Mouse (Mus musculus): Measurements from ENCODE around the gene Fam234b. TPM values are rescaled to one million over a fixed set of nuclear protein-coding genes. Genes with fewer than 3 reads are reported as not detected.

Gene Fam234b
- polyA plus RNA-seq, 1 experiment from 2014 or later: 9.2 TPM

DNA sequence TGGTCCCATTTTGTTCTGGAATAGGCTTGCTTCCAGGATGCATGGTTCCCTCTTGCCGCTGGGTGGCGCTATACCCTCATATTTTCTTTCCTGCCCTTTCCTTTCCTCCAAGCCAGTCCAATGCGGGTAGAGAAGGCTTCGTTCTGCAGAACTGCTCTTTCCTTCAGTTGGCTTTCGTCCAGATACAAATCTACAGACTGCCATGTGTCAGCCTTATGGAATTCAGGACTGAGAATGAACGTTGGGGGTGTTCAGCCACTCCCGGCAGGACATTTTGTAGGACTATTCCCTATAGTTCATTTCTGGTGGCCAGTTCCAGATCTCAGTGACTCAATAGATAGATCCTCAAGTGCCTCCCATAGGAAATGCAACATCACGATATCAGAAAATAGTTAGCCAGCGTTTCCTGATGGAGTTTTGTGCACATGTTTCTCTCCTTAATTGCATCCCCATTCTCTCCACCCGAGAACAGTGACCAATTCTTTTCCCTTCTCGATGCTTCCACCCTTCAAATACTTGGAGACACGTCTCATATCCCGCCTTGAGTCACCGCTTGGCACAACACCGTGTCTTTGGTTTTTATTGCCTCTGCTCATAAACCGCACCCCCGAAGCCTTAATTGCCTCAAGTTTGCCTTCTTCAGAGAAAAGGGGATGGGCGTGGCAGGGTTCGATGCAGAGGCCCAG lies 52.2 kb downstream of the Fam234b start:
- no peak overlapping the region for H3K4me3 ChIP-seq
- H3K9ac ChIP-seq: no peak overlapping the region
- no peaks in the 10 kb centered on the region for H3K36me3 ChIP-seq
- peak overlapping the region; percentile 69 for H3K27ac ChIP-seq
- peaks cover 27% of the 10 kb centered on the region for H3K4me1 ChIP-seq (replicated peaks)
- peak; percentile 77 for ATAC-seq (replicated peaks; ENCODE audit: insufficient number of reproducible peaks, insufficient read depth, low FRiP score, low read depth)
- no peaks in the 10 kb centered on the region for H3K9me3 ChIP-seq (replicated peaks)
- H3K27me3 ChIP-seq: no peaks in the 10 kb centered on the region
- H3K4me2 ChIP-seq: peak overlapping the region; percentile 44
- 32% methylated on average over 19 of the region's 19 CpGs for whole genome bisulfite sequencing

DNA sequence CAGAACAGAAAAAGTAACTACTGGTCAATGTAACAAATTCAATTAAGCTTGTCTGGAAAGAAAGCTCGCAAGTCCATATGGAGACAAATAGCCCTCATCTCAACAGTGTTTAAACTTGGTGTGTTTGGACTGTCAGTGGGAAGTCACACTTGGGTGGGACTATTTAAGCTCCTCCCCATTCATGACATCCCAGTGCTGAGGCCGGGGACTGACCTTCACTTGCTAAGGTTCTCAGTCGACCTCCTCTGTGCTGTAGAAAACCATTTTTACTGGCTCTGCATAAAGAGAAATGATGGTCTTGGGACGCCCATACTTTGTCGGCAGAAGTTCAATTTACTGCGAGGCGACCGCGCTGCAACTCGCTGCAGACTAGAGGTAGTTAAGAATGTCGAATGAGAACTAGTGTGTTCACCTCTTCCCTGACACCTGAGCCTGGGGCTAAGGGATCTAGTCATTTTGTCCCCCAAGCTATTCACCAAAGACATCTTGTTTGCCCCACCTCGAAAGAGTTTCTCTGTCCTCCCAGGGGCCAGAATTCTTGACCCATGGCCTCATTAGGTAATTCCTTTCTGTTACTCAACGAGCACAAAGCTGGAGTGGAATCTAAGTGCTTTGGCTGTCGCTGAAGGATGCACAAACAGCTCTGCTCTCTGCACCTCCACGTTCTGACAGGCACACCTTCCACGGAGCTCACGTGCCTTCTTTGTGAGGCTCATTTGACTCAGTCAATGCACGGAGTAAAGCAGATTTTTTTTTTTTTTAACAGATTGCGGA lies 53.3 kb downstream of the Fam234b start:
- Histone ChIP-seq H3K4me1 (replicated peaks) (peaks cover 27% of the 10 kb centered on the region), H3K27me3 (no peaks in the 10 kb centered on the region), H3K4me3 (no peak overlapping the region), H3K9me3 (replicated peaks) (no peaks in the 10 kb centered on the region), H3K9ac (no peak overlapping the region), H3K27ac (peak overlapping the region; percentile 55), H3K36me3 (no peaks in the 10 kb centered on the region), H3K4me2 (peak overlapping the region; percentile 61; the same call in 1 of the 2 replicates)
- ATAC-seq (replicated peaks; ENCODE audit: insufficient number of reproducible peaks, insufficient read depth, low FRiP score, low read depth): no peak
- 64% methylated on average over 19 of the region's 19 CpGs for WGBS

DNA sequence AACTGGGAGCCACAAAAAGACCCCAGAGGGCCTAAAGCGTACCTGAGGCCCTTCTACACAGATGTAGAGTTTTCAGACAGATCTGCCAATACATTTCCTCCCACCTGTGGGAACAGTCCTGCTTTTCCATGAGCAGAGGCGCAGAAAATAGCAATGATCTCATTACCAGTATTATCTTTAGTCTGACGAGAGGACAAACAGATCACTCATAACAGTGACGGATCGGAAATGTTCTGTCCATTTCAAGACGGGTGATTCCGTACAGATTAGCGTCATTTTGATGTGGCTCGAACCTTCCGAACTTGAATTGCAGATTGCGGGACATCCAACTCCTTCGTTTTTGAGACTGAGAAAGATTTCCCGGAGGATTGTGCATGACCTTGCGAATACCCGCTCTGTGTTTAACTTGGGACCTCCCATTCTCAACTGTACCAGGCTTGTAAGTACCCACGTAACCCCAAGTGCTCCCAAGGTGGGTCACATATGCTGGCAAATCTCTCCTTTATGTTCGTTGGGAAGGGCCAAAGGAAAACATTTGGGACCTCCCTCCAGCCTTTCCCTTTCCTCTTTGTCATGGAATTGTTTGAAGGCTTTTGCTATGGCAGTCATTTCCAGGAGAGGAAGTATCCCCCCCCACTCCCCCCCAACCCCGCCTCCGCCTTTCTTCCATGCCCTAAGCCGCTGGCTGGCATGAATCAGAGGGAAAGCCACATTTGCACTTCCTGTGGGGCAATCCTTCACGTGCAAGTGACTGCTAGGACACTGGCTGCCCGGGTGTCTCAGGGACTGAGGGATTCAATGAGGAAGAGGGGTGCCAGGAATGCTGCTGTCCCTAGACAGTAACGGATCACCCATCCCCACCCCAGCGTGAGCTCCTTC lies 54.3 kb downstream of the Fam234b start:
- WGBS: 39% methylated on average over 24 of the region's 24 CpGs

DNA sequence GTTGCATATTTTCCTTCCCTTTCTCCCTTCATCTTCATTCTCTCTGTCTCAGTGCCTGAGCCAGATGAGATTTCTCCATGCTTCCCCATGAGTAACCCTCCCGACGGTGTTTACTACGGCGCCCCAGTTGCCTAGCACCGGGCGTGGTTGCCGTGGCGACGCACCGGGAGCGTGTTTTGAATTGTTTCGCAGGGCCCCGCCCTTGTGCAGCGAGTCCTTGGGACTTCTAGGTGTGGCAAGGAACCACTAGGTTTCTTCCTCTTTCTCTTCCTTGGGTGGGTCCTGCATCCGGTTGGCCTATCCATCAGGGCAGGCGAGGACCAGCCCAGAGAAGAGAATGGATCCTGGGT lies 54.9 kb downstream of the Fam234b start:
- peaks cover 27% of the 10 kb centered on the region for H3K4me1 ChIP-seq (replicated peaks)
- H3K4me3 ChIP-seq: peak overlapping the region; percentile 26; the same call in 1 of the 2 replicates
- no peaks in the 10 kb centered on the region for H3K36me3 ChIP-seq
- ATAC-seq (replicated peaks; ENCODE audit: insufficient number of reproducible peaks, insufficient read depth, low FRiP score, low read depth): peak; percentile 66; the same call in 1 of the 2 replicates
- no peak overlapping the region for H3K9ac ChIP-seq
- H3K27me3 ChIP-seq: no peaks in the 10 kb centered on the region
- H3K4me2 ChIP-seq: peak overlapping the region; percentile 61
- 9% methylated on average over 16 of the region's 16 CpGs for WGBS
- H3K9me3 ChIP-seq (replicated peaks): no peaks in the 10 kb centered on the region
- peak overlapping the region; percentile 55 for H3K27ac ChIP-seq

More for the DNA sequence above, 54.3 kb downstream of the Fam234b start:
- H3K9ac ChIP-seq: no peak overlapping the region
- H3K9me3 ChIP-seq (replicated peaks): no peaks in the 10 kb centered on the region
- H3K27ac ChIP-seq: peak overlapping the region; percentile 55
- peaks cover 27% of the 10 kb centered on the region for H3K4me1 ChIP-seq (replicated peaks)
- H3K4me3 ChIP-seq: peak overlapping the region; percentile 26; the same call in 1 of the 2 replicates
- H3K36me3 ChIP-seq: no peaks in the 10 kb centered on the region
- peak overlapping the region; percentile 61 for H3K4me2 ChIP-seq
- no peak for ATAC-seq (replicated peaks; ENCODE audit: insufficient number of reproducible peaks, insufficient read depth, low FRiP score, low read depth)
- H3K27me3 ChIP-seq: no peaks in the 10 kb centered on the region

DNA sequence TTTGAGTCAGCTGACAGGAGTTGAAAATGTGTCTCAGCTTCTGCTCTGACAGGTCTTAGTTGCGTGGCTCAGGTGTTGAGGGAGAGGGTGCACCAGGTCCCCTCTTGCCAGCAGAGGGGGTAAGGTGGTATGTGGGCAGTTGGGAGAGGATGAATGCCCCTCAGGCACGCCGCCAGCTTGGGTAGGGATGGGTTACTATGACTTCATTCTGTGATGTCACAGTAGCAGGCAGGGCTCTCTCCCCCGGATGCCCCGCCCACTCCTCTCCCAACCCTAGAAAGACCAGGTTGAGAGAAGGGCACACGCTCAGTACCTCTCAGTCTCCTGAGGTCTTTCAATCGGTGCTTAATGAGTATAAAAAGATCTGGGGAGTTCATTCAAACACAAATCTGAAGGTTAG lies 56.4 kb downstream of the Fam234b start, which contains the start of gene Gsg1:
TSS of gene Gsg1 (minus strand) at position 199 of the 400 bp plus-strand sequence.
- 83% methylated on average over 7 of the region's 7 CpGs for WGBS
- no peak within 1 kb of the TSS for H3K4me3 ChIP-seq
- H3K27me3 ChIP-seq: no peaks in the 10 kb centered on the region
- no peak within 1 kb of the TSS for H3K27ac ChIP-seq
- no peak for ATAC-seq (replicated peaks; ENCODE audit: insufficient number of reproducible peaks, insufficient read depth, low FRiP score, low read depth)
- H3K4me2 ChIP-seq: no peak within 1 kb of the TSS
- no peak within 1 kb of the TSS for H3K9ac ChIP-seq
- H3K36me3 ChIP-seq: no peaks in the 10 kb centered on the region
- no peaks in the 10 kb centered on the region for H3K9me3 ChIP-seq (replicated peaks)
- H3K4me1 ChIP-seq (replicated peaks): peaks cover 27% of the 10 kb centered on the region

DNA sequence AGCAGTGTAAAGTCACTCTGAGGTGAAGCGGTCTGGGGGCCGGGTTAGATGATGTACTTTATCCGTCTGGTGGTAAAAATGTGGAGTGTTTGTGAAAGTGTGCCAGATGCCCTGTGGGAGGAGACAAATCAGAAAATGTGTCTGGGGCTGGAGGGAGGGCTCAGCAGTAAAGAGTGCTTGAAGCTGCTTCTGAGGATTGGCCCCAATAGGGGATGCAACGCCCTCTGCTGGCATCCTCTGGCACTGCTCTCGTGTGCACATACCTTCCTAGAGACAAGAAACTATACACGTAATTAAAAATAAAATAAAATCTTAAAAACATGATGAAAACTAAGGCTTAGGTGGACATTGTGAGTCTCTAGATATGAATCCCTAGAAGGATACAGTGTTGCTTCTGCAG lies 62.7 kb downstream of the Fam234b start:
- Histone ChIP-seq H3K9me3 (replicated peaks) (no peaks in the 10 kb centered on the region), H3K27me3 (no peaks in the 10 kb centered on the region), H3K4me1 (replicated peaks) (no peaks in the 10 kb centered on the region), H3K9ac (no peak overlapping the region), H3K27ac (no peak overlapping the region), H3K36me3 (no peaks in the 10 kb centered on the region), H3K4me3 (no peak overlapping the region), H3K4me2 (no peak overlapping the region)
- no peak for ATAC-seq (replicated peaks; ENCODE audit: insufficient number of reproducible peaks, insufficient read depth, low FRiP score, low read depth)
- 84% methylated on average over 6 of the region's 6 CpGs for WGBS

DNA sequence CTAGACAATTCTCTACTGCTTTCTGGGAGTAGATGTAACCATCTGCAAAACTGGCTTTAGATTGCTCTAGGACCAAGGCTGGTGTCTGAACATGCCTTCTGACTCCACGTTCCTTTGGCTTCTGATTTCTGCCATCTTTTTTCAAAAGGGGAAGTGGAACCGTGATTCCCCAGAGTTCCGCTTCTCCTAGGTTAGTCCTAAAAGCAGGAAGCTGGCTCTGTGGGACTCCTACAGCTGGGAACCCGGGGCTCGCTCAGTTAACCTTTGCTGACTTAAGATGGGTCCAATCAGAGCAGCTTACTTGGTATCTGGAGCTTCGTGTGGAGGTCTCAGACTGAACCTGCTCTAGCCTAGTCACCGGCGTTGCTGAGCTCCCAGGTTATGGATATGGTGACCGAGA lies 63.3 kb downstream of the Fam234b start:
- Histone ChIP-seq H3K27me3 (no peaks in the 10 kb centered on the region), H3K4me3 (no peak overlapping the region), H3K4me1 (replicated peaks) (no peaks in the 10 kb centered on the region), H3K9me3 (replicated peaks) (no peaks in the 10 kb centered on the region), H3K36me3 (no peaks in the 10 kb centered on the region), H3K27ac (no peak overlapping the region), H3K4me2 (no peak overlapping the region), H3K9ac (no peak overlapping the region)
- no peak for ATAC-seq (replicated peaks; ENCODE audit: insufficient number of reproducible peaks, insufficient read depth, low FRiP score, low read depth)
- WGBS: 86% methylated on average over 9 of the region's 9 CpGs

DNA sequence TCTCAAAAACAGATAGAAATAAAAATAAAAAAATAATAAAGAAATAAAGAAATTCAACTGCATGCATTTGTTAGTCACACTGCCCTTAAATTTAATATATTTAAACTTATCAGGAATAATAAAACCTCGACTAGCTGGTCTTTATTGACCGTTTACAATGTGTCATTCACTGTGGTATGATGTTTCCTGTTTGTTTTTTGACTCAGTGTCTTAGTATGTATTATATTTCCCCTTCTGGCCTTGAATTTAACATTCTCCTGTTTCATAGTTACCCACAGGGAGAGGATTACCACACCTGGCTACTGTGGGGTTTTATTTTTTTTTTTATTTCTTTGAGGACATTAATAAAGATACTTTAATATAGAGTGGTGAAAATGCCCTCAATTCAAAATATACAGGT lies 64.8 kb downstream of the Fam234b start:
- H3K27ac ChIP-seq: no peak overlapping the region
- H3K27me3 ChIP-seq: no peaks in the 10 kb centered on the region
- 63% methylated on average over 2 of the region's 2 CpGs for WGBS
- H3K4me2 ChIP-seq: no peak overlapping the region
- ATAC-seq (replicated peaks; ENCODE audit: insufficient number of reproducible peaks, insufficient read depth, low FRiP score, low read depth): no peak
- H3K36me3 ChIP-seq: no peaks in the 10 kb centered on the region
- H3K9me3 ChIP-seq (replicated peaks): no peaks in the 10 kb centered on the region
- no peak overlapping the region for H3K4me3 ChIP-seq
- no peak overlapping the region for H3K9ac ChIP-seq
- H3K4me1 ChIP-seq (replicated peaks): no peaks in the 10 kb centered on the region

DNA sequence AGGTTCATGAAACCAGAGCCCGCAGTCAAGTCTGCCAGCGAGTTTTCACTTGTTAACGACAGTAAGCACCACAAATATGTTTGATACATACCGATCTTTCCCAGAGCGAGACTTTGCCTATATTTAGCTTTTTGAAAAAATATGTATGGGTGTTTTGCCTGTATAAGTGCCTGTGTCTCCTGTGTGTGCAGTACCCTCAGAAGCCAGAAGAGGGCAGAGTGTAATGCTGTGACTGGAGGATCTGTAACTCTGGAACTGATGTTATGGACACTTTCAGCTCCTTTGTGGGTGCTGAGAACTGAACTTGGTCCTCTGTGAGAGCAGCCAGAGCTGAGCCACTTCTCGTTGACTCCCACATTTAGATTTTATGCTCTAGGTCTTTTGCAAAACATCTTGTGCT lies 66.4 kb downstream of the Fam234b start:
- no peaks in the 10 kb centered on the region for H3K27me3 ChIP-seq
- no peak overlapping the region for H3K4me3 ChIP-seq
- no peak for ATAC-seq (replicated peaks; ENCODE audit: insufficient number of reproducible peaks, insufficient read depth, low FRiP score, low read depth)
- H3K9me3 ChIP-seq (replicated peaks): no peaks in the 10 kb centered on the region
- H3K36me3 ChIP-seq: no peaks in the 10 kb centered on the region
- 91% methylated on average over 6 of the region's 6 CpGs for WGBS
- H3K9ac ChIP-seq: no peak overlapping the region
- no peak overlapping the region for H3K4me2 ChIP-seq
- no peak overlapping the region for H3K27ac ChIP-seq
- no peaks in the 10 kb centered on the region for H3K4me1 ChIP-seq (replicated peaks)

DNA sequence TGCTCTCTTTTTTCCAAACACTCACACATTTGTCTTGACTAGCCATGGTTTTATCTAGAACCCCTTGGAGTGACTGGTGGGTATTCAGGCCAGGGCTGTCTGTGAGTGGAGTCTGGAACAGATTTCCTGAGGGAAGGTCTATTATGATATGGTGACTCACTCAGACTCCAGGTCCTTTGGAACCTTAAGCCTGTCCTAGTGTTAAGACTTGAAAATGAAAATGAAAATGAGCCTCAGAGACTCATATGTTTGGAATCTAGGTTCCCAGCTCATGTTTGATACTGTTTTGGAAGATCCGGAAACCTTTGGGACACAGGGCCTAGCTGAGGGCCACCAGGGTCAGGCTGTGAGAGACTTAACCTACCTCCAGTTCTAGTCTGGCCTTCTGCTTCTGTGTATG lies 68.3 kb downstream of the Fam234b start:
- H3K9me3 ChIP-seq (replicated peaks): no peaks in the 10 kb centered on the region
- ATAC-seq (replicated peaks; ENCODE audit: insufficient number of reproducible peaks, insufficient read depth, low FRiP score, low read depth): no peak
- WGBS: 90% methylated on average over 1 of the region's 1 CpGs
- no peak overlapping the region for H3K27ac ChIP-seq
- no peaks in the 10 kb centered on the region for H3K4me1 ChIP-seq (replicated peaks)
- no peak overlapping the region for H3K4me2 ChIP-seq
- no peaks in the 10 kb centered on the region for H3K36me3 ChIP-seq
- H3K4me3 ChIP-seq: no peak overlapping the region
- H3K27me3 ChIP-seq: no peaks in the 10 kb centered on the region
- H3K9ac ChIP-seq: no peak overlapping the region

DNA sequence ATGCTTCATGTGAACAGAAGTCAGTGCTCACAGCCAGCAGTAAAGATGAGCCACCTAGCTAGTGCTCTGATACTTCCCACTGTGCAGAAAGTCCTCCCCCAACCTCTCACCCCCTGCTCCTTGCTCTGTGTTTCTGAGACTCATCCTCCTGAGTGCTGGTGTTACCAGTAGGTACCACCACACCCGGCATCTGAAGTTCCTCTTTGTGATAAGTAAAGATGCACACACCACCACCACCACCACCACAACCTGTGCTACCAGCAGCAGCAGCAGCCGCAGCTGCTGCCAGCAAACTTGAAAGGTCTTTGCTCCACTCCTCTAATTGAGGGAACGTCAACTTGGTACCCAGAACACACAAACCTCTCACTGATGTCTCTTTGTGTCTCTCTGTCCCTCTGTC lies 69.4 kb downstream of the Fam234b start:
- Histone ChIP-seq H3K4me2 (no peak overlapping the region), H3K27ac (no peak overlapping the region), H3K4me3 (no peak overlapping the region), H3K9me3 (replicated peaks) (no peaks in the 10 kb centered on the region), H3K4me1 (replicated peaks) (peaks cover 8% of the 10 kb centered on the region; the same call in 1 of the 2 replicates), H3K27me3 (no peaks in the 10 kb centered on the region), H3K36me3 (no peaks in the 10 kb centered on the region), H3K9ac (no peak overlapping the region)
- WGBS: 60% methylated on average over 3 of the region's 3 CpGs
- no peak for ATAC-seq (replicated peaks; ENCODE audit: insufficient number of reproducible peaks, insufficient read depth, low FRiP score, low read depth)
